Comparison of ENCODE assay signal across 13 mouse cellular contexts in genomic region chr10:74854991-74855664, GRCm38 (mm10).
DNase-seq lines count a peak whose midpoint lies in the region; ATAC-seq lines count a peak whose summit lies in the region.
"Had no signal": no experiment of that assay in that cellular context is flagged by ENCODE, and none has a peak within 500 bp of the region (broad histone marks: within the 10 kb centered on the region; RNA-seq: fewer than 3 reads in every experiment).

No protein-coding gene starts in this region.

- H3K27me3 ChIP-seq in heart, embryonic 11.5 days (ENCODE audit: control insufficient read depth, insufficient read depth, low read length): no peaks in the 10 kb centered on the region
- no peaks in the 10 kb centered on the region for H3K27me3 ChIP-seq in midbrain, embryonic 15.5 days (replicated peaks)
- H3K27me3 ChIP-seq: kidney, embryonic 15.5 days had no signal

- DNase-seq in heart, adult 11 months: peak; percentile 52
- peak; percentile 42 for DNase-seq in brain, adult 2 months (ENCODE audit: low read depth, low spot score)
- peak; percentile 30 to 40 for DNase-seq in cerebellum, postnatal 36 days
- DNase-seq in adrenal gland, postnatal 10 days: no peak
- DNase-seq in layer of hippocampus, postnatal 10 days (ENCODE audit: low spot score in 2 of 2): no peak
- DNase-seq: adrenal gland, postnatal 25 days; heart, adult 18-20 months; heart, postnatal 36 days; layer of hippocampus, postnatal 36 days; thymus, postnatal 14 days had no signal

- H3K27ac ChIP-seq in heart, embryonic 11.5 days (ENCODE audit: low read depth, low read length): no peak overlapping the region
- H3K27ac ChIP-seq in midbrain, embryonic 15.5 days: no peak overlapping the region
- H3K27ac ChIP-seq: kidney, embryonic 15.5 days had no signal

- H3K9ac ChIP-seq in heart, embryonic 11.5 days (ENCODE audit: low read depth, low read length): no peak overlapping the region
- no peak overlapping the region for H3K9ac ChIP-seq in midbrain, embryonic 15.5 days
- H3K9ac ChIP-seq: kidney, embryonic 15.5 days had no signal

- H3K4me1 ChIP-seq in heart, embryonic 11.5 days (ENCODE audit: control insufficient read depth, insufficient read depth, low read length): no peaks in the 10 kb centered on the region
- no peaks in the 10 kb centered on the region for H3K4me1 ChIP-seq in midbrain, embryonic 15.5 days
- H3K4me1 ChIP-seq: kidney, embryonic 15.5 days had no signal

- H3K9me3 ChIP-seq in heart, embryonic 11.5 days (replicated peaks; ENCODE audit: control insufficient read depth, low read length): no peaks in the 10 kb centered on the region
- no peaks in the 10 kb centered on the region for H3K9me3 ChIP-seq in midbrain, embryonic 15.5 days
- H3K9me3 ChIP-seq: kidney, embryonic 15.5 days had no signal

- H3K36me3 ChIP-seq in heart, embryonic 11.5 days (ENCODE audit: control insufficient read depth, insufficient read depth, low read length): no peaks in the 10 kb centered on the region
- H3K36me3 ChIP-seq in midbrain, embryonic 15.5 days (replicated peaks): no peaks in the 10 kb centered on the region
- H3K36me3 ChIP-seq: kidney, embryonic 15.5 days had no signal

- ATAC-seq in heart, embryonic 11.5 days (replicated peaks; ENCODE audit: insufficient number of reproducible peaks, low FRiP score, low TSS enrichment): no peak
- peak; percentile 62; the same call in 1 of the 2 replicates for ATAC-seq in midbrain, embryonic 15.5 days (replicated peaks)

- H3K4me3 ChIP-seq in heart, embryonic 11.5 days (ENCODE audit: low read depth, low read length): no peak overlapping the region
- H3K4me3 ChIP-seq in midbrain, embryonic 15.5 days: no peak overlapping the region
- H3K4me3 ChIP-seq: kidney, embryonic 15.5 days had no signal

- no peak overlapping the region for H3K4me2 ChIP-seq in heart, embryonic 11.5 days
- H3K4me2 ChIP-seq in midbrain, embryonic 15.5 days: no peak overlapping the region
- H3K4me2 ChIP-seq: kidney, embryonic 15.5 days had no signal

- 66% methylated on average over 4 of the region's 4 CpGs for WGBS in heart, embryonic 11.5 days (ENCODE audit: insufficient replicate concordance)
- WGBS in midbrain, embryonic 15.5 days: 41% methylated on average over 4 of the region's 4 CpGs

Comparison
In these comparisons a context has a peak if more than half of its experiments do, and no peak if none do; other contexts are left out.
1. DNase-seq: peak in heart, adult 11 months (single experiment), brain, adult 2 months (single experiment) and cerebellum, postnatal 36 days (2 of 2); none in adrenal gland, postnatal 10 days (single experiment) and layer of hippocampus, postnatal 10 days (0 of 2).